8 mouse cellular contexts compared by ENCODE assay signal in the genomic region with DNA sequence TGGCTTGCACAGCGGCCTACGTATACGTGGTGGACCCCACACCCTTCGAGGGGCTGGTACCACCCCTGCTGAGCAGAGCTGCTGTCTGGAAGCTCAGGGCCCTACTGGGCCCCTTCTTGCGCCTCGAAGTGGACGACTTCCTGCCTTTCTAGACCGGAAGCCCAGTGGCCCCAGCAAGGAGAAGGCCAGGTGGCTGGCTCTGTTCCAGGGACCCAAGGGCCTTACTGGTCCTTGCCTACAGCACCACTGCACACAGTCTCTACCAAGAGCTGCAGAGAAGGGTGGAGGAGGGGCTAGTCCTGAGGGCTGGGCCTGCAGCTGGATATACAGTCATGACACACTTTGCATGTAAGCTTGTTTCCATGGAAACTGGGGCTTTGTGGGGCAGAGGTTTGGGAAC. TPM values are rescaled to one million over a fixed set of nuclear protein-coding genes. Genes with fewer than 3 reads are reported as not detected.
A peak's percentile ranks its signal among the peaks of the same experiment; 100 is the strongest.
DNase-seq lines count a peak whose midpoint lies in the region; ATAC-seq and TF ChIP-seq lines count a peak whose summit lies in the region.

No protein-coding gene starts in this region.

- H3K27ac ChIP-seq in lung, postnatal 0 days (ENCODE audit: low read length), result no peak overlapping the region
- peak overlapping the region; percentile 23; the same call in 1 of the 2 replicates for H3K27ac ChIP-seq in bone marrow, adult 2 months (ENCODE audit: control insufficient read depth, insufficient read depth, low read depth, low read length, poor library complexity)
- H3K27ac ChIP-seq in forebrain, postnatal 0 days (ENCODE audit: low read depth, low read length), result no peak overlapping the region
- H3K27ac ChIP-seq in limb, embryonic 11.5 days (replicated peaks; ENCODE audit: low read depth, low read length), result peak overlapping the region; percentile 62; the same call in 1 of the 2 replicates
- H3K27ac ChIP-seq in stomach, embryonic 15.5 days, result 0 out of 2 replicates have a peak overlapping the region, but pooled peaks have one; percentile 16

- no peak overlapping the region for H3K4me3 ChIP-seq in lung, postnatal 0 days (ENCODE audit: low read depth, low read length)
- H3K4me3 ChIP-seq in bone marrow, adult 2 months (replicated peaks; ENCODE audit: control insufficient read depth, low read depth, low read length), result no peak overlapping the region
- no peak overlapping the region for H3K4me3 ChIP-seq in forebrain, postnatal 0 days (ENCODE audit: low read depth, low read length)
- H3K4me3 ChIP-seq in limb, embryonic 11.5 days (ENCODE audit: low read depth, low read length), result no peak overlapping the region
- H3K4me3 ChIP-seq in stomach, embryonic 15.5 days (replicated peaks), result no peak overlapping the region

- no peaks in the 10 kb centered on the region for H3K4me1 ChIP-seq in lung, postnatal 0 days (ENCODE audit: insufficient read depth, low read depth, low read length)
- peaks cover 3% of the 10 kb centered on the region; the same call in 1 of the 2 replicates for H3K4me1 ChIP-seq in bone marrow, adult 2 months (ENCODE audit: control insufficient read depth, insufficient read depth, low read length)
- H3K4me1 ChIP-seq in forebrain, postnatal 0 days (ENCODE audit: insufficient read depth), result no peaks in the 10 kb centered on the region
- H3K4me1 ChIP-seq in limb, embryonic 11.5 days (ENCODE audit: control insufficient read depth, insufficient read depth, low read length), result peaks cover 9% of the 10 kb centered on the region
- H3K4me1 ChIP-seq in stomach, embryonic 15.5 days, result peaks cover 10% of the 10 kb centered on the region

- peaks cover 15% of the 10 kb centered on the region; the same call in 1 of the 2 replicates for H3K36me3 ChIP-seq in lung, postnatal 0 days (ENCODE audit: insufficient read depth, low read length)
- H3K36me3 ChIP-seq in forebrain, postnatal 0 days (ENCODE audit: insufficient read depth), result peaks cover 33% of the 10 kb centered on the region
- peaks cover 14% of the 10 kb centered on the region for H3K36me3 ChIP-seq in limb, embryonic 11.5 days (ENCODE audit: control insufficient read depth, insufficient read depth, low read length)
- H3K36me3 ChIP-seq in stomach, embryonic 15.5 days, result peaks cover 25% of the 10 kb centered on the region

- H3K9ac ChIP-seq in lung, postnatal 0 days (replicated peaks; ENCODE audit: low read depth), result no peak overlapping the region
- no peak overlapping the region for H3K9ac ChIP-seq in forebrain, postnatal 0 days
- peak overlapping the region; percentile 30; the same call in 1 of the 2 replicates for H3K9ac ChIP-seq in limb, embryonic 11.5 days (ENCODE audit: low read length)
- no peak overlapping the region for H3K9ac ChIP-seq in stomach, embryonic 15.5 days

- DNase-seq in lung, postnatal 0 days (ENCODE audit: low spot score), result peak; percentile 50
- DNase-seq in lung, postnatal 25 days (ENCODE audit: low spot score), result no peak
- peak; percentile 39 for DNase-seq in forebrain, postnatal 0 days
- no peak for DNase-seq in limb, embryonic 11.5 days (ENCODE audit: low spot score)
- no peak for DNase-seq in cerebellum, postnatal 4 days (ENCODE audit: low spot score in 2 of 2)
- no peak for DNase-seq in cerebellum, adult 8-10 months

- WGBS in lung, postnatal 0 days, result 23% methylated on average over 8 of the region's 8 CpGs
- WGBS in bone marrow, adult 2 months, result 17% methylated on average over 8 of the region's 8 CpGs
- 53% methylated on average over 8 of the region's 8 CpGs for whole genome bisulfite sequencing in forebrain, postnatal 0 days
- WGBS in limb, embryonic 11.5 days, result 59% methylated on average over 8 of the region's 8 CpGs
- WGBS in stomach, embryonic 15.5 days, result 32% methylated on average over 8 of the region's 8 CpGs

- no peaks in the 10 kb centered on the region for H3K27me3 ChIP-seq in lung, postnatal 0 days (replicated peaks; ENCODE audit: insufficient read depth, low read length)
- no peaks in the 10 kb centered on the region for H3K27me3 ChIP-seq in forebrain, postnatal 0 days (ENCODE audit: insufficient read depth, low read length)
- H3K27me3 ChIP-seq in limb, embryonic 11.5 days (ENCODE audit: control insufficient read depth, insufficient read depth, low read length), result no peaks in the 10 kb centered on the region
- no peaks in the 10 kb centered on the region for H3K27me3 ChIP-seq in stomach, embryonic 15.5 days (replicated peaks)

- no peaks in the 10 kb centered on the region for H3K9me3 ChIP-seq in lung, postnatal 0 days (ENCODE audit: low read length)
- no peaks in the 10 kb centered on the region for H3K9me3 ChIP-seq in forebrain, postnatal 0 days (ENCODE audit: low read length)
- H3K9me3 ChIP-seq in limb, embryonic 11.5 days (ENCODE audit: control insufficient read depth, low read length), result no peaks in the 10 kb centered on the region
- no peaks in the 10 kb centered on the region for H3K9me3 ChIP-seq in stomach, embryonic 15.5 days

- peak; percentile 58 for ATAC-seq in lung, postnatal 0 days
- ATAC-seq in forebrain, postnatal 0 days, result peak; percentile 59
- ATAC-seq in limb, embryonic 11.5 days (ENCODE audit: insufficient number of reproducible peaks, low FRiP score, low TSS enrichment, low read depth), result peak; percentile 75
- peak; percentile 71; the same call in 1 of the 2 replicates for ATAC-seq in stomach, embryonic 15.5 days (ENCODE audit: insufficient read depth, low FRiP score, low read depth)

- TF ChIP-seq EP300 in lung, postnatal 0 days (IDR thresholded peaks at IDR 0.05), result no peak

- no peak overlapping the region for H3K4me2 ChIP-seq in lung, postnatal 0 days (replicated peaks; ENCODE audit: low read depth, low read length)
- H3K4me2 ChIP-seq in forebrain, postnatal 0 days (ENCODE audit: low read depth), result no peak overlapping the region
- no peak overlapping the region for H3K4me2 ChIP-seq in limb, embryonic 11.5 days (ENCODE audit: low read depth, severe bottlenecking)
- H3K4me2 ChIP-seq in stomach, embryonic 15.5 days, result no peak overlapping the region

- no peak for TF ChIP-seq POLR2A in bone marrow, adult 2 months (IDR thresholded peaks at IDR 0.05; ENCODE audit: borderline replicate concordance, control insufficient read depth, low read depth, low read length)

- TF ChIP-seq CTCF in lung, postnatal 0 days (IDR thresholded peaks at IDR 0.05), result no peak
- TF ChIP-seq CTCF in bone marrow, adult 2 months (IDR thresholded peaks at IDR 0.05; ENCODE audit: control insufficient read depth, insufficient read depth, low read length), result no peak
- TF ChIP-seq CTCF in forebrain, postnatal 0 days (IDR thresholded peaks at IDR 0.05; ENCODE audit: low read depth), result no peak

RNA-seq across cellular contexts. Expression of a gene that starts 2.3 kb away (rescaled TPM):
- polyA plus RNA-seq in lung, postnatal 0 days (2015; fragmentation: Nextera tagmentation; extraction: Ambion mirVana), result not detected in 2 replicates
- not detected in 2 replicates for polyA plus RNA-seq in bone marrow, adult 2 months (2011; ENCODE audit: insufficient read depth, insufficient read length, low replicate concordance, missing spikeins)
- total RNA-seq in forebrain, postnatal 0 days (2014; rRNA removed), result not detected in 2 replicates
- polyA plus RNA-seq in forebrain, postnatal 0 days (2015; fragmentation: Nextera tagmentation; extraction: Ambion mirVana), result 0.11 TPM in 1 of 2 replicates, not detected in the other
- polyA plus RNA-seq in limb, embryonic 11.5 days (2014; fragmentation: Nextera tagmentation; extraction: Ambion mirVana), result not detected in 2 replicates
- not detected in 2 replicates for polyA plus RNA-seq in stomach, embryonic 15.5 days (2015; fragmentation: Nextera tagmentation; extraction: Ambion mirVana)

RNA-seq across cellular contexts. Expression of a gene that starts 14.9 kb away (rescaled TPM):
- polyA plus RNA-seq in lung, postnatal 0 days (2015; fragmentation: Nextera tagmentation; extraction: Ambion mirVana), result 12.9 and 13.9 TPM in 2 replicates
- 3.6 and 11.7 TPM in 2 replicates for polyA plus RNA-seq in bone marrow, adult 2 months (2011; ENCODE audit: insufficient read depth, insufficient read length, low replicate concordance, missing spikeins)
- 27.5 and 35.5 TPM in 2 replicates for total RNA-seq in forebrain, postnatal 0 days (2014; rRNA removed)
- 16.4 and 17.9 TPM in 2 replicates for polyA plus RNA-seq in forebrain, postnatal 0 days (2015; fragmentation: Nextera tagmentation; extraction: Ambion mirVana)
- 14.5 and 14.6 TPM in 2 replicates for polyA plus RNA-seq in limb, embryonic 11.5 days (2014; fragmentation: Nextera tagmentation; extraction: Ambion mirVana)
- 15.2 and 15.7 TPM in 2 replicates for polyA plus RNA-seq in stomach, embryonic 15.5 days (2015; fragmentation: Nextera tagmentation; extraction: Ambion mirVana)

RNA-seq across cellular contexts. Expression of a gene that starts 28.5 kb away (rescaled TPM):
- 39.2 and 39.7 TPM in 2 replicates for polyA plus RNA-seq in lung, postnatal 0 days (2015; fragmentation: Nextera tagmentation; extraction: Ambion mirVana)
- 62.6 and 104 TPM in 2 replicates for polyA plus RNA-seq in bone marrow, adult 2 months (2011; ENCODE audit: insufficient read depth, insufficient read length, low replicate concordance, missing spikeins)
- total RNA-seq in forebrain, postnatal 0 days (2014; rRNA removed), result 74.9 and 82.4 TPM in 2 replicates
- polyA plus RNA-seq in forebrain, postnatal 0 days (2015; fragmentation: Nextera tagmentation; extraction: Ambion mirVana), result 66.7 and 67.2 TPM in 2 replicates
- 95.8 and 96.0 TPM in 2 replicates for polyA plus RNA-seq in limb, embryonic 11.5 days (2014; fragmentation: Nextera tagmentation; extraction: Ambion mirVana)
- 93.7 and 111 TPM in 2 replicates for polyA plus RNA-seq in stomach, embryonic 15.5 days (2015; fragmentation: Nextera tagmentation; extraction: Ambion mirVana)

RNA-seq across cellular contexts. Expression of a gene that starts 28.5 kb away (rescaled TPM):
- polyA plus RNA-seq in lung, postnatal 0 days (2015; fragmentation: Nextera tagmentation; extraction: Ambion mirVana), result 155 and 163 TPM in 2 replicates
- 90.1 and 125 TPM in 2 replicates for polyA plus RNA-seq in bone marrow, adult 2 months (2011; ENCODE audit: insufficient read depth, insufficient read length, low replicate concordance, missing spikeins)
- 171 and 209 TPM in 2 replicates for total RNA-seq in forebrain, postnatal 0 days (2014; rRNA removed)
- 428 and 477 TPM in 2 replicates for polyA plus RNA-seq in forebrain, postnatal 0 days (2015; fragmentation: Nextera tagmentation; extraction: Ambion mirVana)
- polyA plus RNA-seq in limb, embryonic 11.5 days (2014; fragmentation: Nextera tagmentation; extraction: Ambion mirVana), result 1,289 and 1,302 TPM in 2 replicates
- polyA plus RNA-seq in stomach, embryonic 15.5 days (2015; fragmentation: Nextera tagmentation; extraction: Ambion mirVana), result 536 and 556 TPM in 2 replicates

RNA-seq across cellular contexts. Expression of a gene that starts 38.1 kb away (rescaled TPM):
- polyA plus RNA-seq in lung, postnatal 0 days (2015; fragmentation: Nextera tagmentation; extraction: Ambion mirVana), result 2.2 and 2.5 TPM in 2 replicates
- not detected in 2 replicates for polyA plus RNA-seq in bone marrow, adult 2 months (2011; ENCODE audit: insufficient read depth, insufficient read length, low replicate concordance, missing spikeins)
- not detected in 2 replicates for total RNA-seq in forebrain, postnatal 0 days (2014; rRNA removed)
- polyA plus RNA-seq in forebrain, postnatal 0 days (2015; fragmentation: Nextera tagmentation; extraction: Ambion mirVana), result 1.3 and 3.1 TPM in 2 replicates
- 1.3 and 1.7 TPM in 2 replicates for polyA plus RNA-seq in limb, embryonic 11.5 days (2014; fragmentation: Nextera tagmentation; extraction: Ambion mirVana)
- 1.1 TPM in 2 replicates for polyA plus RNA-seq in stomach, embryonic 15.5 days (2015; fragmentation: Nextera tagmentation; extraction: Ambion mirVana)

Comparison
In these comparisons a context has a peak if more than half of its experiments do, and no peak if none do; other contexts are left out.
1. DNase-seq: peak in lung, postnatal 0 days (single experiment) and forebrain, postnatal 0 days (single experiment); none in lung, postnatal 25 days (single experiment), limb, embryonic 11.5 days (single experiment), cerebellum, postnatal 4 days (0 of 2) and cerebellum, adult 8-10 months (single experiment).
2. H3K27ac ChIP-seq: peak in bone marrow, adult 2 months (single experiment), limb, embryonic 11.5 days (single experiment) and stomach, embryonic 15.5 days (single experiment); none in lung, postnatal 0 days (single experiment) and forebrain, postnatal 0 days (single experiment).
3. Peak in every context shown above with its lines, with median percentiles within 50 percentile points of each other: ATAC-seq.